Mouse (Mus musculus) kidney, adult 9 months (tissue): Measurements from ENCODE around the gene Gjb4.

Experiments used
- DNase-seq: peaks from one replicate; pipeline ENCODE4 v3.0.0; 2022

Gjb4 gene

GRCm38 (mm10) chr4:127306915-127307314, 47.0 kb downstream of the Gjb4 start:
- no peak for DNase-seq

GRCm38 (mm10) chr4:127303796-127304195, 50.1 kb downstream of the Gjb4 start:
- DNase-seq, result peak; percentile 51
